Mouse (Mus musculus): Measurements from ENCODE around the gene Usmg5.
"Not testable (repeated sequence)": the region's sequence is repeated elsewhere in the genome, so short reads cannot be mapped to it uniquely, and the experiment has no call there.

Usmg5 gene

DNA sequence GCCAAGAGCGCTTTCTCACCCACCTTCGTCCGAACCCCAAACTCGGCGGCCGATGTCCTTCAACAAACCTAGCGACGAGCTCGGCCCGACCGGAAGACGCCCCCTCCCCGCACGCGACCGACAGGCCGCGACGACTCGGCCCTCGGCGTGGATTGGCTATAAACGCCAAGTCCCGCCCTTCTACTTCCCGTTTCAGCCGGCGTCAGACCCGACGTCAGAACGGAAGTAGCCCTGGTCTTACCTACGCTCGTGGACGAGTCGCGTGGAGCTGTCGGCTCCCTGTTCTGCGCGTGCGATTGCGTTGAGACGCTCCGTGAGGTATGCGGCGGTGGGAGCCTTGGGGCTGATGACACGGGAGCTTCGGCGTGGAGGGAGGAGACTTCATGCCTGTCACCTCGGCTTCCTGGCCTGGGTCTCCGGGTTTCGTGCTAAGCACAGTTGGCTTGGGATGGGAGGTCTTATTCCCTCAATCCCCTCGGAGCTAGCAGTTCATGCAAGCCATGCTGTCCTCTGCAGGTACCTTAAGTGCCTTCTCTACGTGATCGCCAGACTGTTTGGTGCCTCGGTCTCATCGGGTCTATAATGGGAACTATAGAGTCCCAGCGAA lies at the start of gene Usmg5, which contains the start of gene Pdcd11:
Usmg5 (minus strand) TSS at position 98 of the 607 bp plus-strand sequence.
Pdcd11 (plus strand) TSS at position 219 of the 607 bp plus-strand sequence.
- in situ Hi-C loops (cut with MseI, MboI), result no loop called here

GRCm38 (mm10) chr19:47139611-47140010 lies 49.2 kb upstream of the Usmg5 start:
- in situ Hi-C loops (cut with MseI, MboI), result not testable (repeated sequence)

DNA sequence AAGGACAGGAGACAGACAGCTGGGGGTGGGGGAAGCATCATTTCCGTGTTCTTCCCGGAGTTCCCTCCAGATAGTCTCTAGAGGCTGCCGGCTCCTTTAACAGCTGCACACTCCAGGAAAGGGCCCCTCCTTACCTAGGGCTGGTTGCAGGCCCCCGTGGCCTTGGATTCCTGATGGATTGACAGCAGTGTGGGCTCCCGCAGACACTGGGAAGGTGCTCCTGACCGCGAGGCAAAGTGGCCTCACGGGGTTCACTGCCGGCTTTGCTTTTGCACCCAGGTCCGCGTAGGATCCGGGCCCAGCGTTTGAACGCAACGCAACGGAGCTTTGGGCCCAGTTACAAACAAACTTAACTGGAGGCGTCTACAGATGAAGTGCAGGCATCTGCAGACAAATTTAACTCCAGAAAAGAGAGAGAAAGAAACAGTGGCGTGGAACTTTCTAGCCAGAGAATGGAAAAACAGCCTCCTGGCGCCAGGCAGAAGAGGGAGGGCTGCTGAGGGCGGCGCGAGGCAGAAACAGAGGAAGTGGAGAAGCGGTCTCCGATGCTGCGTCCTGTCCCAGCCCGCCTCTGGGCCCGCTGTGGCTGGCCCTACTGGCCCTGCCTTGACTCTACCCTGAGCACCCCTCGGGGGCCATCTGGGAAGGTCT lies 47.4 kb upstream of the Usmg5 start, which contains the start of gene Calhm2:
Calhm2 (minus strand) TSS at position 524 of the 651 bp plus-strand sequence.
- in situ Hi-C loops (cut with MseI, MboI), result no loop called here

DNA sequence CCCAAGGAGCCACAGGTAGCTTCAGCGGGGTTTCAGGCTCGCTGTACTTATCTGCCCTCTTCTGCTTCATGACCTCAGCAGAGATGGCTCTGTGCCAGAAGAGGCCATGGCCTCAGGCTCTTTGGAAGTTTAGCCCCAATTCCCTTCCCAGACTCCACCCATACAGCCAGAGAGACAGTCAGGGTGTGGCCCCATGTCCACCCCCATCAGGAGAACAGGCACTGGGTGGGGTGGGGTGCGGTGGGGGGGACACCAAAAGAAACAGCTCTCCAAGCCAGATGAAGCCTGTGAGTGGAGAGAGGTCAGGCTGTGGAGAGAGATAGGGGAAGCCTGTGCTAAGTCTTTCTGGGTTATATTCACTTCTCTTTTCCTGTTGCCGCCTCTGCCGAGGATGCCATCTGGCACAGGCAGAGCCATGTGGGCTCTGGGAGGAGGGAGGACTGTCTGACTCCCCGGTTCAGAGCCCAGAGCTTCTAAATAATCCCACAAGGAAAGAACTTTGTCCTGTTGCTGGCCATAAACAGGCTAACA lies 46.7 kb upstream of the Usmg5 start:
- in situ Hi-C loops (cut with MseI, MboI), result no loop called here

GRCm38 (mm10) chr19:47136170-47136569 lies 45.7 kb upstream of the Usmg5 start:
- in situ Hi-C loops (cut with MseI, MboI), result no loop called here

DNA sequence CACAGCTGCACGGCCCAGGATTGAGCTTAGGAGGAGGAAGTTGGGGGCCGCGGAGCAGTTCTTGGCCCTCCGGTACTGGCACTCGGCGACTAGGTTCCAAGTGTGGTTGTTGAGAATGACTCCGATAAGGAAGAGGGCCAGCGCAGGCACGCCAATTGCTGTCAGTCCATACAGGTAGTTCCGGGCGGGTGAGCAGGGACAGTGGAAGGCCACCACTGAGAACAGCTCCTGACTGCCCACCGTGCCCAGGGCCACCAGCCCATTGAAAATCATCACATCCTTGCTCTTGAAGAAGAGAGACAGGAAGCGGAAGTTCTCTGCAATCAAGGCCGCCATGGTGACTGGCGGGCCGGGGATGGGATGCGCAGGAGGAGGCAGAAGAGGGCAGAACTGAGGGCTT lies 45.1 kb upstream of the Usmg5 start:
- in situ Hi-C loops (cut with MseI, MboI), result no loop called here

- in situ Hi-C loops (cut with MseI, MboI), result no loop called here
These were observed 42.7 kb upstream of the Usmg5 start for GRCm38 (mm10) chr19:47133161-47133560.

DNA sequence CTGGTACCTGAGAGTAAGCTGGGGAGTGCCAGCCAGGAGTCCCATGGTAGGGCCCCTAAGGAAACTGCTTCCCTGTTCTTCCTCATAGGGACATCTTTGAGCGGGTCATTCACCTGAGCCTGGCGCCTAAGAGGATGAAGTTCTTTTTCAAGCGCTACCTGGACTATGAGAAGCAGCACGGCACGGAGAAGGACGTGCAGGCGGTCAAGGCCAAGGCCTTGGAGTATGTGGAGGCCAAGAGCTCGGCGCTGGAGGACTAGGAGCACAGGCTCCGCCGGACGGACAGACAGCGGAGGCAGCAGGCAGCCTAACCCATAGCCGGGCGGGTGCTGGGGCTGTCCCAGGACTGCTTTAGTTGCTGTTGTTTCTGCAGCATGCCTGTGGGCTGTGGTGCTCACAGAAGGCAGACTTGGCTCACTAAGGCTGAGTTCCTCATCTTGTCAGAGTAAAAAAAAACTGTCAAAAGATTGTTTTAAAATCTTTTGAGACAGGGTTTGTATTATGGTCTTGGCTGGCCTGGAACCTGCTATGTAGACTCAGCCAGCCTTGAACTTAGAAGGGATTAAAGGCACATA lies 40.2 kb upstream of the Usmg5 start:
- in situ Hi-C loops (cut with MseI, MboI), result no loop called here

DNA sequence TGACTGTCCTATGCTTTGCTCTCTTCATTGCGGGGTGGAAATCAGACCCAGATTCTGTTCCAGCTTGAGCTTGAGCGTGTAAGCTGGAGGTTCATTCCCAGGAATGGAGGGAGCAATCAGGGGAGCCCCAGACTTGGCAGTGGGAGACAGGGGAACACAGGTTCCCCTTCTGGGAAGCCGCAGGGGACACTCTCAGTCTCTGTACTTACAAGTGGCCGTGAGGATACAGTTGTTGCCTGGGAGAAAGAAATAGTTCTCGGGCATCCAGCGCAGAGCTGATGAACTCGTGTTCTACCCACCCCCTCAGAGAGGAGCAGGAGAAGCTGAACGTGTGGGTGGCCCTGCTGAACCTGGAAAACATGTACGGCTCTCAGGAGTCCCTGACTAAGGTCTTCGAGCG lies 38.4 kb upstream of the Usmg5 start:
- in situ Hi-C loops (cut with MseI, MboI), result no loop called here

- in situ Hi-C loops (cut with MseI, MboI), result no loop called here
These were observed 37.7 kb upstream of the Usmg5 start for GRCm38 (mm10) chr19:47128164-47128563.

GRCm38 (mm10) chr19:47122802-47123201 lies 32.4 kb upstream of the Usmg5 start:
- in situ Hi-C loops (cut with MseI, MboI), result loop anchor here in 1 of 2 experiments (5.0 kb wide), 1 partner anchor 44 kb away; no protein-coding TSS in a partner anchor

DNA sequence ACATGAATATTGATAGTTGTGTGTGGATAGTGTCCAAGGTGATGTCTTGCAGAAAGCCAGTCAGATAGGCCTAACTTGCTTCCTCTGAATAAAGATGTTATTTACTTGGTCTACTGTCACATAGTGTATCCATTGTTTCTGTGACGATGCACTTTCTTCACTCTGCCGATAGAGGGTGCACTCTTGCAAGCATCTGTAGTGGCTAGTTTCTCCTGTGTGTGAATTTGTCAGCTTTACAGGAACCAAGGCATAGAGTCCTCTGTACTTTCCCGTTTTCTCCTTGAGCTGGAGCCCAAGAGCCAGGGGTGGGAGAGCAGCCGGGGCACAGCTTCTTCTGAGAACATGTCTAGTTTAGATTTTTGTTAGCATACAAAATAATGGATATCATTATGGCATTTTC lies 30.6 kb upstream of the Usmg5 start:
- in situ Hi-C loops (cut with MseI, MboI), result loop anchor here in 1 of 2 experiments (5.0 kb wide), 1 partner anchor 46 kb away; no protein-coding TSS in a partner anchor

- in situ Hi-C loops (cut with MseI, MboI), result no loop called here
These were observed 28.2 kb upstream of the Usmg5 start for GRCm38 (mm10) chr19:47118634-47119033.

GRCm38 (mm10) chr19:47104641-47105271 lies 14.3 kb upstream of the Usmg5 start:
- in situ Hi-C loops (cut with MseI, MboI), result no loop called here

GRCm38 (mm10) chr19:47101080-47101479 lies 10.6 kb upstream of the Usmg5 start:
- in situ Hi-C loops (cut with MseI, MboI), result no loop called here

- in situ Hi-C loops (cut with MseI, MboI), result no loop called here
These were observed 525 bp downstream of the Usmg5 start for GRCm38 (mm10) chr19:47089718-47090525.

DNA sequence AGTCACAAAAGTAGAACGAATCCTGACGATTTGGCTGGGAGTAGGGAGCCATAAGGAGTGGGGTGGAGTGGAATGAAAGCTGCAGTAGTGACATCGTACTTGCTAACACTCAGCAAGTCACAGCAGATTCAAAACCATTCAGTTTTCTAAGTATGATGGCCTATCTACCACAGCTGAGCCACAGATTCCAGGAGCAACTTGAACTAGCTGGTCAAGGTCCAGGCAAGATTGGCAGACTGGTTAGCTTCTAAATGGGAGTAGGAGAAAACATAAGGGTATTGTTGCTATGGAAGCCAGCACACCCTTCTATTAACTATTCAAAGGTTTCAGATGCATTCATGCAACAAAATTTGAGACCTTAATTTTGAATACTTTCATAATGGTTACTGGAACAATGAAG lies 2.2 kb downstream of the Usmg5 start:
- in situ Hi-C loops (cut with MseI, MboI), result no loop called here

- in situ Hi-C loops (cut with MseI, MboI), result no loop called here
These were observed 22.4 kb downstream of the Usmg5 start for GRCm38 (mm10) chr19:47067924-47068611.

- in situ Hi-C loops (cut with MseI, MboI), result no loop called here
These were observed 23.2 kb downstream of the Usmg5 start, which contains the start of gene Taf5 for GRCm38 (mm10) chr19:47067096-47067882. Gene Taf5, plus strand, starts transcription at chr19:47067746.

DNA sequence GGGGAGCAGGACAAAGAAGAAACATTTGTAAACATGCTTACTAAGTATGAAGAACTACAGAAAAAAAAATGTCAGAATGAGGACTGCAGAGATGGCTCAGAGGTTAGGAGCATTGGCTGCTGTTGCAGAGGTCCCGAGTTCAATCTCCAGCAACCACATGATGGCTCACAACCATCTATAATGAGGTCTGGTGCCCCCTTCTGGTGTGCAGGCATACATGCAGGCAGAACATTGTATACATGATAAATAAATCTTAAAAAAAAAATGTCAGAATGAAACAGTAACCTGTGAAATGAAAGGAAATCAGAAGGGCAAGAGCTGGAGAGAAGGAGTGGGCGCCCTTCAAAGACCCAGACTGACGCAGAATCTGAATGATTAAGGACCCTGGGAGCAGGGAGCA lies 24.6 kb downstream of the Usmg5 start:
- in situ Hi-C loops (cut with MseI, MboI), result no loop called here

Data from mouse trophoblast stem cell (cell line).